Mouse (Mus musculus) cerebellum, postnatal 4 days (tissue): ENCODE results near the gene Ier2.

ENCODE experiments used
- DNase-seq, 2 experiments: peaks; one replicate each; pipeline ENCODE4 v3.0.0; 2022; ENCODE audit warnings: low spot score in 2 of 2, mixed read lengths in 1 of 2

Ier2 gene

GRCm38 (mm10) chr8:84663483-84664327, 1.1 kb upstream of the Ier2 start:
- DNase-seq = peak; percentile 90 to 96

- peak in 1 of 2 experiments; percentile 54 for DNase-seq
These were observed 586 bp downstream of the Ier2 start for GRCm38 (mm10) chr8:84661961-84662571.

- peak in 1 of 2 experiments; percentile 36 for DNase-seq
These were observed 1.2 kb downstream of the Ier2 start for GRCm38 (mm10) chr8:84661458-84661871.

GRCm38 (mm10) chr8:84660819-84661457, 1.7 kb downstream of the Ier2 start:
- DNase-seq = no peak

- DNase-seq = no peak
These were observed 2.5 kb downstream of the Ier2 start for GRCm38 (mm10) chr8:84659936-84660818.

- no peak for DNase-seq
These were observed 3.7 kb downstream of the Ier2 start for GRCm38 (mm10) chr8:84658951-84659350.

GRCm38 (mm10) chr8:84657680-84658079, 5.0 kb downstream of the Ier2 start:
- no peak for DNase-seq

- no peak for DNase-seq
These were observed 5.4 kb downstream of the Ier2 start for GRCm38 (mm10) chr8:84657203-84657602.

- DNase-seq = peak in 1 of 2 experiments; percentile 25
These were observed 6.0 kb downstream of the Ier2 start for GRCm38 (mm10) chr8:84656641-84657126.

GRCm38 (mm10) chr8:84656191-84656525, 6.5 kb downstream of the Ier2 start:
- DNase-seq = no peak

- DNase-seq = no peak
These were observed 7.1 kb downstream of the Ier2 start for GRCm38 (mm10) chr8:84655336-84656190.

GRCm38 (mm10) chr8:84654597-84654996, 8.1 kb downstream of the Ier2 start:
- no peak for DNase-seq

- DNase-seq = no peak
These were observed 9.5 kb downstream of the Ier2 start for GRCm38 (mm10) chr8:84653092-84653631.

- DNase-seq = no peak
These were observed 12.4 kb downstream of the Ier2 start for GRCm38 (mm10) chr8:84650213-84650612.

- DNase-seq = peak in 1 of 2 experiments; percentile 30
These were observed 15.2 kb downstream of the Ier2 start for GRCm38 (mm10) chr8:84647461-84647901.

- DNase-seq = no peak
These were observed 15.9 kb downstream of the Ier2 start for GRCm38 (mm10) chr8:84646800-84647199.

GRCm38 (mm10) chr8:84643019-84643418, 19.6 kb downstream of the Ier2 start:
- DNase-seq = no peak

GRCm38 (mm10) chr8:84641578-84642361, 20.9 kb downstream of the Ier2 start:
- DNase-seq = no peak

- no peak for DNase-seq
These were observed 21.9 kb downstream of the Ier2 start for GRCm38 (mm10) chr8:84640617-84641294.
